Mouse (Mus musculus) cortical plate, adult 2 months (tissue): ENCODE results near the gene Slc44a4.

Experiments
- CTCF ChIP-seq: fragments of 200-500 bp; IDR thresholded peaks from 2 replicates; pipeline ENCODE4 v1.5.1; 2011; ENCODE audit warnings: mild to moderate bottlenecking, control low read depth, low read length; ENCODE audit not compliant: insufficient read depth; ENCODE audit errors: extremely low read depth
- POLR2A ChIP-seq: fragments of 200-500 bp; IDR thresholded peaks from 2 replicates; pipeline ENCODE4 v1.6.1; 2011; ENCODE audit warnings: mild to moderate bottlenecking, low read length, control low read depth; ENCODE audit not compliant: insufficient read depth; ENCODE audit errors: extremely low read depth

DNA sequence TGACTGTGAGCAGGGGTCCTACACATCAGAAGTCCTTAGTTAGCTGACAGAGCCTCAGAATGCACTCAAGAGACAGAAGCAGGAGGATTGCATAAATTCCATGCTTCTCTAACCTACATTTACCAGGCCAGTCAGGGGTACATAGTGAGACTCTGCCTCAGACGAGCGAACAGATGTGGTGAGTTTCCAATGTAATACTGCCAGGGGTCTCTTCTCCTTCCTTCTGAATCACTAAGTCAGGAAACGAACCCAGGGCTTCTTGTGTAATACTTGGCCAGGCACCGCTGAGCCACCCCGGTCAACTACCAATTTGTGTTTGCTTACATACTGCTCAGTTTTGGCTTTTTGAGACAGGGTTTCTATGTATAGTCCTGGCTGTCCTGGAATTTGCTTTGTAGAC lies 26.3 kb upstream of the Slc44a4 start:
- no peak for TF ChIP-seq CTCF
- no peak for TF ChIP-seq POLR2A
